Mouse (Mus musculus): Measurements from ENCODE around the gene Pdxp. TPM values are rescaled to one million over a fixed set of nuclear protein-coding genes. Genes with fewer than 3 reads are reported as not detected.
A peak's percentile ranks its signal among the peaks of the same experiment; 100 is the strongest.

Gene Pdxp
- total and polyA plus RNA-seq, 3 experiments = 21.5 to 25.4 TPM; not detected in 1

DNA sequence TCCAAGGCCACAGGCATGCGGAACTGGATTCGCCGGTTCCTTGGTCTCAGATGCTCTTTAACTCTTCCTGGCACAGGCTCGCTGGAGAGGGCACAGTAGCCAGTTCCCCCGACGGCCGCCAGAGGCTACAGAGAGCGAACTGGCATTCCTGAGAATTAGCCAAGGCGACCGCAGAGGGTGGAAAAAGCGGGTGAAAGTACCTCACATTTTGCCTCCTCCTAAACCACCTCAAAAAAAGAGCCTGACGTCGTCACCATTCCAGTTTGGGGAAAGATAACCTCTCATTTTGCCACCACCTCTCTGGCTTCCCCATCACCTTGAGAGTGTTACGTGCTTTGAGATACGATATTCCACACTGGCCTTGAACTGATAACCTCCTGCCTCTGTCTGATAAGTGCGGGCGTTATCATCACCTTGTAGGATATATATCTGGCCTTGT, 37.4 kb upstream of the Pdxp start:
- peaks cover 9% of the 10 kb centered on the region for H3K79me2 ChIP-seq (ENCODE audit: control insufficient read depth, insufficient read depth, low read length, poor library complexity)
- H3K4me3 ChIP-seq (ENCODE audit: control insufficient read depth in 1 of 2, insufficient read depth in 1 of 2, low read depth in 2 of 2, low read length in 2 of 2) = peak overlapping the region; percentile 62 to 70
- H3K27me3 ChIP-seq (ENCODE audit: control insufficient read depth in 1 of 2, insufficient read depth in 2 of 2, low read length in 2 of 2) = no peaks in the 10 kb centered on the region
- peak overlapping the region; percentile 75 for H3K9ac ChIP-seq (ENCODE audit: control insufficient read depth, low read depth, low read length, poor library complexity, severe bottlenecking)
- H3K4me1 ChIP-seq (ENCODE audit: control insufficient read depth in 1 of 2, insufficient read depth in 2 of 2, low read length in 2 of 2) = peaks cover 2 to 6% of the 10 kb centered on the region in 2 experiments; a peak in 3 of 4 replicates
- peak; percentile 84 for DNase-seq (ENCODE audit: low read depth, low spot score)
- no peaks in the 10 kb centered on the region for H3K9me3 ChIP-seq (replicated peaks; ENCODE audit: insufficient read depth, low read length)
- TF ChIP-seq NELFE (IDR thresholded peaks at IDR 0.05; ENCODE audit: low read depth, low read length) = no peak
- peak; percentile 65 for TF ChIP-seq ETS1 (IDR thresholded peaks at IDR 0.05; ENCODE audit: low read depth, low read length)
- peak; percentile 76 for TF ChIP-seq ZNF384 (IDR thresholded peaks at IDR 0.05; ENCODE audit: low read depth, low read length)
- TF ChIP-seq MAX (IDR thresholded peaks at IDR 0.05; ENCODE audit: low read length) = peak; percentile 59; the same call in 1 of the 2 replicates
- no peak for TF ChIP-seq POLR2AphosphoS5 (IDR thresholded peaks at IDR 0.05; ENCODE audit: borderline replicate concordance, low read depth, low read length)
- peak; percentile 0 for TF ChIP-seq SIN3A (IDR thresholded peaks at IDR 0.05; ENCODE audit: low read length)
- peak; percentile 55 to 71 (median 56) for TF ChIP-seq CTCF (IDR thresholded peaks at IDR 0.05 in 2 of 3, conservative IDR thresholded peaks at IDR 0.05 in 1 of 3; ENCODE audit: control insufficient read depth in 1 of 3, insufficient read depth in 1 of 3, low read depth in 2 of 3, low read length in 3 of 3, poor library complexity in 1 of 3, severe bottlenecking in 1 of 3)
- peak; percentile 84 for TF ChIP-seq GATA1 (IDR thresholded peaks at IDR 0.05; ENCODE audit: low read depth, low read length)
- TF ChIP-seq RCOR1 (IDR thresholded peaks at IDR 0.05; ENCODE audit: low read depth, low read length) = peak; percentile 54
- TF ChIP-seq EP300 (IDR thresholded peaks at IDR 0.05; ENCODE audit: low read depth in 1 of 2, low read length in 2 of 2) = peak; percentile 69 to 74
- no peak for TF ChIP-seq ELF1 (IDR thresholded peaks at IDR 0.05; ENCODE audit: low read depth, low read length)
- TF ChIP-seq MEF2A (IDR thresholded peaks at IDR 0.05; ENCODE audit: extremely low read depth, insufficient replicate concordance, low read depth, low read length, poor library complexity, severe bottlenecking) = no peak
- TF ChIP-seq BHLHE40 (IDR thresholded peaks at IDR 0.05; ENCODE audit: borderline replicate concordance, low read depth, low read length) = 0 out of 2 replicates have a peak, but pooled peaks have one; percentile 13
- no peak for TF ChIP-seq E2F4 (IDR thresholded peaks at IDR 0.05; ENCODE audit: borderline replicate concordance, low read depth, low read length)
- TF ChIP-seq TAL1 (IDR thresholded peaks at IDR 0.05; ENCODE audit: low read length) = peak; percentile 42; the same call in 1 of the 2 replicates
- 0 out of 2 replicates have a peak, but pooled peaks have one; percentile 18 for TF ChIP-seq HCFC1 (IDR thresholded peaks at IDR 0.05; ENCODE audit: low read depth, low read length)
- peak; percentile 87 for TF ChIP-seq TCF12 (IDR thresholded peaks at IDR 0.05; ENCODE audit: low read depth, low read length)
- peaks cover 0 to 8% of the 10 kb centered on the region in 2 experiments; a peak in 2 of 4 replicates for H3K36me3 ChIP-seq (ENCODE audit: control insufficient read depth in 1 of 2, insufficient read depth in 2 of 2, low read length in 2 of 2)
- peak overlapping the region; percentile 94 for H3K27ac ChIP-seq (ENCODE audit: control insufficient read depth, low read depth, low read length)

DNA sequence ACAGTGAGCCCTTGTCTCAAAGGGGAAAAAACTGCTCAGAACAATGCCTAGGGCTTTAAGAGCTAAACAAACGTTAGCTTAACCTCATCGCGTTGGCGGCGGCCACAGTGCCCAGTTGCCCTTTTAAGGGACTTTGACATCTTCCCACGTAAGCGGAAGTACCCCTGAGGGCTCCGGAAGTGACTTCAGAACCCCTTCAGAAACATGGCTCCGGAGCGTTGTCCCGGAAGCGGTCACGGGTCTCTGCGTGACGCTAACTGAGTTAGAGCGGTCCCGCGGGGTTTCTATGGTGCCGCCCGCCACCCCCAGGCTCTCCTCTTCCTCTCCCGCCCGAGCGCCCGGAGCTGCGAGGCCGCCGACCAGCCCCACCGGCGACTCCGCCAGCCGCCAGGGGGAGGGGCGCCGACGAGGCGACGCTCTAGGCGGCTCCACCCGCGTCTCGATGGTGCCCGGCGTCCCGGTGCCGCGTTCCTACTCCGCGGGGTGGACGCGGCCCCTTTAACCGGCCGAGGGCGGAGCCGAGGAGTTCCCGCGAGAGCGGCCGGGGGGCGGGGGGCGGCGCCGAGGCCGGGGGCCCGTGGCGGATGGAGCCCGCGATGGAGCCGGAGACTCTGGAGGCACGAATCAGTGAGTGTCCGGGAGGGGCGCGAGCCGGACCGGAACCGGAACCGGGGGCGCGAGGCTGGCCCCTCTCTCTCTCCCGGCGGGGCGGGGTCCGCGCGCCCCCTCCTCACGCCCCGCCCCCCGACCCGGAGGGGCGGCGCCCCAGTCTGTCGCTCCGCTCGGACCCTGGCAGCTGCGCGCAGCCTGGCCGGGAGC, 36.5 kb upstream of the Pdxp start, which contains the start of gene Gga1:
TSS of gene Gga1 (plus strand) at position 200 of the 819 bp plus-strand sequence.
- peak within 1 kb of the TSS; percentile 94 for H3K27ac ChIP-seq (ENCODE audit: control insufficient read depth, low read depth, low read length)
- peak; percentile 97 for DNase-seq (ENCODE audit: low read depth, low spot score)
- peak within 1 kb of the TSS; percentile 62 to 70 for H3K4me3 ChIP-seq (ENCODE audit: control insufficient read depth in 1 of 2, insufficient read depth in 1 of 2, low read depth in 2 of 2, low read length in 2 of 2)
- peak within 1 kb of the TSS; percentile 92 for H3K9ac ChIP-seq (ENCODE audit: control insufficient read depth, low read depth, low read length, poor library complexity, severe bottlenecking)
- H3K9me3 ChIP-seq (replicated peaks; ENCODE audit: insufficient read depth, low read length) = no peaks in the 10 kb centered on the region
- peaks cover 2 to 6% of the 10 kb centered on the region in 2 experiments; a peak in 3 of 4 replicates for H3K4me1 ChIP-seq (ENCODE audit: control insufficient read depth in 1 of 2, insufficient read depth in 2 of 2, low read length in 2 of 2)
- peaks cover 0 to 8% of the 10 kb centered on the region in 2 experiments; a peak in 2 of 4 replicates for H3K36me3 ChIP-seq (ENCODE audit: control insufficient read depth in 1 of 2, insufficient read depth in 2 of 2, low read length in 2 of 2)
- H3K27me3 ChIP-seq (ENCODE audit: control insufficient read depth in 1 of 2, insufficient read depth in 2 of 2, low read length in 2 of 2) = no peaks in the 10 kb centered on the region
- H3K79me2 ChIP-seq (ENCODE audit: control insufficient read depth, insufficient read depth, low read length, poor library complexity) = peaks cover 9% of the 10 kb centered on the region
- TF ChIP-seq SIN3A (IDR thresholded peaks at IDR 0.05; ENCODE audit: low read length) = peak; percentile 83
- peak; percentile 91 for TF ChIP-seq ELF1 (IDR thresholded peaks at IDR 0.05; ENCODE audit: low read depth, low read length)
- TF ChIP-seq HCFC1 (IDR thresholded peaks at IDR 0.05; ENCODE audit: low read depth, low read length) = peak; percentile 89
- 0 out of 2 replicates have a peak, but pooled peaks have one; percentile 0 for TF ChIP-seq MAX (IDR thresholded peaks at IDR 0.05; ENCODE audit: low read length)
- peak; percentile 94 for TF ChIP-seq CHD2 (IDR thresholded peaks at IDR 0.05; ENCODE audit: low read length)
- peak; percentile 58; the same call in 1 of the 2 replicates for TF ChIP-seq POLR2AphosphoS2 (IDR thresholded peaks at IDR 0.05; ENCODE audit: low read length)
- peak in 2 of 3 experiments; percentile 3 to 26; a peak in 1 of 6 replicates for TF ChIP-seq CTCF (IDR thresholded peaks at IDR 0.05 in 2 of 3, conservative IDR thresholded peaks at IDR 0.05 in 1 of 3; ENCODE audit: control insufficient read depth in 1 of 3, insufficient read depth in 1 of 3, low read depth in 2 of 3, low read length in 3 of 3, poor library complexity in 1 of 3, severe bottlenecking in 1 of 3)
- TF ChIP-seq USF2 (IDR thresholded peaks at IDR 0.05; ENCODE audit: borderline replicate concordance in 1 of 2, insufficient read depth in 1 of 2, low read depth in 1 of 2, low read length in 2 of 2) = no peak
- peak; percentile 65; the same call in 1 of the 2 replicates for TF ChIP-seq KAT2A (conservative IDR thresholded peaks at IDR 0.05; ENCODE audit: low read depth, low read length)
- TF ChIP-seq ZMIZ1 (IDR thresholded peaks at IDR 0.05; ENCODE audit: low read depth, low read length) = no peak
- TF ChIP-seq MAZ (IDR thresholded peaks at IDR 0.05; ENCODE audit: low read depth, low read length) = peak; percentile 94
- TF ChIP-seq TBP (IDR thresholded peaks at IDR 0.05; ENCODE audit: low read depth, low read length) = peak; percentile 85
- TF ChIP-seq MEF2A (IDR thresholded peaks at IDR 0.05; ENCODE audit: extremely low read depth, insufficient replicate concordance, low read depth, low read length, poor library complexity, severe bottlenecking) = no peak
- TF ChIP-seq NELFE (IDR thresholded peaks at IDR 0.05; ENCODE audit: low read depth, low read length) = peak; percentile 55
- TF ChIP-seq POLR2A (IDR thresholded peaks at IDR 0.05; ENCODE audit: control insufficient read depth in 1 of 2, insufficient read depth in 1 of 2, low read depth in 1 of 2, low read length in 2 of 2, poor library complexity in 1 of 2) = peak; percentile 62 to 76; a peak in 3 of 4 replicates
- TF ChIP-seq MYC (IDR thresholded peaks at IDR 0.05; ENCODE audit: low read depth, low read length) = peak; percentile 23; the same call in 1 of the 2 replicates
- no peak for TF ChIP-seq SMC3 (IDR thresholded peaks at IDR 0.05; ENCODE audit: low read depth, low read length)

Measured in MEL (cell line).